Mouse (Mus musculus): ENCODE results near the gene Dot1l.

DNA sequence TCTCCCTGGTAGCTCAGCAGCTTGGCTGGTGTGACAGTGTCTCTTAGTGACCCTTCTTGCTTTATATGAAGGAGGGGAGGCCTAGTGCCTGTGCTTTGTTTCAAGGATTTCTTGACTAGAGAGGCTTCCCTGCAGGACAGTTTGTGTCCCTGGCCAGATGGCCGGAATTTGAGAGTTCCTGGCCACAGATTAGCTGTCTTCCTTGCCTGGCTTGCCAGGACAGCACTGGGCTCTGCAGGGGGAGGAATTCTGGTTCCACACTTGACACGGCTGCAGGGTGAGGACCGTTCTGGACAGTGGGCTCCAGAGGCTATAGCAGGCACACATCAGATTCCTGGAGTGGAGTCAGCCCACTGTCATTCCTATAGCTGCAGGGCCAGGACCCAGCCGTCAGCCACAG lies 20.7 kb downstream of the Dot1l start:
- no peak for TF ChIP-seq CTCF (IDR thresholded peaks at IDR 0.05; ENCODE audit: extremely low read depth, insufficient read depth, insufficient read length, insufficient replicate concordance)
- TF ChIP-seq POLR2A (IDR thresholded peaks at IDR 0.05; ENCODE audit: low read depth, low read length), result no peak

Measured in spleen, adult 2 months (tissue).